In genomic region chr19:23948301-23949000, GRCm38 (mm10) we compare ENCODE assay signal across 11 mouse cellular contexts.
DNase-seq lines count a peak whose midpoint lies in the region; ATAC-seq and TF ChIP-seq lines count a peak whose summit lies in the region.
"Had no signal": no experiment of that assay in that cellular context is flagged by ENCODE, and none has a peak within 500 bp of the region (broad histone marks: within the 10 kb centered on the region; RNA-seq: fewer than 3 reads in every experiment).

No protein-coding gene starts in this region.

- DNase-seq in Muller cell, postnatal 12 days (ENCODE audit: inconsistent ontology term) = peak; percentile 7
- DNase-seq in ZHBTc4 (ENCODE audit: low read depth, low spot score) = peak; percentile 62
- DNase-seq in left cerebral cortex, adult 11 months (ENCODE audit: low spot score) = no peak
- no peak for DNase-seq in adrenal gland, postnatal 25 days

- H3K9me3 ChIP-seq in intestine, embryonic 15.5 days = no peaks in the 10 kb centered on the region
- H3K9me3 ChIP-seq in intestine, postnatal 0 days (ENCODE audit: control insufficient read depth) = no peaks in the 10 kb centered on the region
- H3K9me3 ChIP-seq in midbrain, embryonic 16.5 days (replicated peaks; ENCODE audit: control insufficient read depth, low read length, poor library complexity, severe bottlenecking) = no peaks in the 10 kb centered on the region
- H3K9me3 ChIP-seq: limb, embryonic 15.5 days had no signal

- H3K4me2 ChIP-seq in intestine, embryonic 15.5 days (replicated peaks) = no peak overlapping the region
- no peak overlapping the region for H3K4me2 ChIP-seq in intestine, postnatal 0 days (replicated peaks; ENCODE audit: low read depth)
- no peak overlapping the region for H3K4me2 ChIP-seq in midbrain, embryonic 16.5 days (ENCODE audit: low read length)
- H3K4me2 ChIP-seq: heart, embryonic 12.5 days; limb, embryonic 15.5 days had no signal

- 51% methylated on average over 12 of the region's 12 CpGs for WGBS in intestine, embryonic 15.5 days
- 48% methylated on average over 12 of the region's 12 CpGs for WGBS in intestine, postnatal 0 days
- WGBS in midbrain, embryonic 16.5 days = 16% methylated on average over 12 of the region's 12 CpGs

- no peak overlapping the region for H3K27ac ChIP-seq in intestine, embryonic 15.5 days
- H3K27ac ChIP-seq in intestine, postnatal 0 days (ENCODE audit: low read depth, low read length) = no peak overlapping the region
- no peak overlapping the region for H3K27ac ChIP-seq in midbrain, embryonic 16.5 days (ENCODE audit: low read length)
- H3K27ac ChIP-seq: limb, embryonic 15.5 days had no signal

- peak; percentile 62; the same call in 1 of the 2 replicates for ATAC-seq in intestine, embryonic 15.5 days
- ATAC-seq in intestine, postnatal 0 days = no peak
- ATAC-seq in midbrain, embryonic 16.5 days = 0 out of 2 replicates have a peak, but pooled peaks have one; percentile 39
- ATAC-seq: inflammation-experienced regulatory T-cells, adult 6 months; lung, postnatal 0 days had no signal

- no peaks in the 10 kb centered on the region for H3K27me3 ChIP-seq in intestine, embryonic 15.5 days (replicated peaks)
- no peaks in the 10 kb centered on the region for H3K27me3 ChIP-seq in intestine, postnatal 0 days (replicated peaks; ENCODE audit: control insufficient read depth, insufficient read depth, low read length)
- no peaks in the 10 kb centered on the region for H3K27me3 ChIP-seq in midbrain, embryonic 16.5 days (ENCODE audit: control insufficient read depth, insufficient read depth, low read depth, low read length)
- H3K27me3 ChIP-seq: limb, embryonic 15.5 days had no signal

- H3K4me3 ChIP-seq in intestine, embryonic 15.5 days (replicated peaks) = no peak overlapping the region
- no peak overlapping the region for H3K4me3 ChIP-seq in intestine, postnatal 0 days (ENCODE audit: low read depth, low read length)
- H3K4me3 ChIP-seq in midbrain, embryonic 16.5 days (ENCODE audit: low read depth, low read length) = no peak overlapping the region
- H3K4me3 ChIP-seq: heart, embryonic 12.5 days; limb, embryonic 15.5 days had no signal

- H3K9ac ChIP-seq in intestine, embryonic 15.5 days = no peak overlapping the region
- no peak overlapping the region for H3K9ac ChIP-seq in intestine, postnatal 0 days (ENCODE audit: low read depth, low read length)
- no peak overlapping the region for H3K9ac ChIP-seq in midbrain, embryonic 16.5 days (ENCODE audit: low read depth, low read length)
- H3K9ac ChIP-seq: heart, embryonic 12.5 days; limb, embryonic 15.5 days had no signal

- no peaks in the 10 kb centered on the region for H3K4me1 ChIP-seq in intestine, embryonic 15.5 days (replicated peaks)
- H3K4me1 ChIP-seq in intestine, postnatal 0 days (replicated peaks; ENCODE audit: control insufficient read depth, insufficient read depth, low read length) = no peaks in the 10 kb centered on the region
- no peaks in the 10 kb centered on the region for H3K4me1 ChIP-seq in midbrain, embryonic 16.5 days (ENCODE audit: control insufficient read depth, insufficient read depth, low read length)
- H3K4me1 ChIP-seq: limb, embryonic 15.5 days had no signal

- no peaks in the 10 kb centered on the region for H3K36me3 ChIP-seq in intestine, embryonic 15.5 days
- no peaks in the 10 kb centered on the region for H3K36me3 ChIP-seq in intestine, postnatal 0 days (ENCODE audit: control insufficient read depth, insufficient read depth)
- peaks cover 14% of the 10 kb centered on the region for H3K36me3 ChIP-seq in midbrain, embryonic 16.5 days (ENCODE audit: control insufficient read depth, insufficient read depth, low read length)
- H3K36me3 ChIP-seq: heart, embryonic 12.5 days; limb, embryonic 15.5 days had no signal

- no peak for TF ChIP-seq CTCF in intestine, postnatal 0 days (IDR thresholded peaks at IDR 0.05; ENCODE audit: low read depth)

Comparison
In these comparisons a context has a peak if more than half of its experiments do, and no peak if none do; other contexts are left out.
1. DNase-seq: peak in Muller cell, postnatal 12 days (single experiment) and ZHBTc4 (single experiment); none in left cerebral cortex, adult 11 months (single experiment) and adrenal gland, postnatal 25 days (single experiment).